8 mouse cellular contexts compared by ENCODE assay signal in genomic region chr3:95106338-95107117, GRCm38 (mm10). TPM values are rescaled to one million over a fixed set of nuclear protein-coding genes. Genes with fewer than 3 reads are reported as not detected.
DNase-seq lines count a peak whose midpoint lies in the region; ATAC-seq and TF ChIP-seq lines count a peak whose summit lies in the region.

Gene Pip5k1a, minus strand, starts transcription at chr3:95106930.

- no peaks in the 10 kb centered on the region for H3K36me3 ChIP-seq in hindbrain, postnatal 0 days (ENCODE audit: insufficient read depth, low read length)

- peaks cover 6% of the 10 kb centered on the region; the same call in 1 of the 2 replicates for H3K4me1 ChIP-seq in hindbrain, postnatal 0 days (ENCODE audit: insufficient read depth, low read length)

- no peak for TF ChIP-seq CTCF in gastrocnemius, adult 2 months (IDR thresholded peaks at IDR 0.05)
- peak; percentile 56 for TF ChIP-seq CTCF in hindbrain, postnatal 0 days (IDR thresholded peaks at IDR 0.05; ENCODE audit: low read depth)
- peak; percentile 22 for TF ChIP-seq CTCF in left cerebral cortex, adult 2 months (IDR thresholded peaks at IDR 0.05)

- no peaks in the 10 kb centered on the region for H3K9me3 ChIP-seq in hindbrain, postnatal 0 days (ENCODE audit: low read length)

- H3K9ac ChIP-seq in hindbrain, postnatal 0 days (replicated peaks; ENCODE audit: low read length), result peak within 1 kb of the TSS; percentile 84

- no peaks in the 10 kb centered on the region for H3K27me3 ChIP-seq in hindbrain, postnatal 0 days (ENCODE audit: insufficient read depth, low read length)

- H3K4me2 ChIP-seq in hindbrain, postnatal 0 days (ENCODE audit: low read depth, low read length), result peak within 1 kb of the TSS; percentile 85

- DNase-seq in ZHBTc4 (ENCODE audit: low read depth, low spot score), result peak; percentile 99
- peak; percentile 98 for DNase-seq in gastrocnemius, adult 2 months
- DNase-seq in hindbrain, postnatal 0 days (ENCODE audit: low spot score), result peak; percentile 100
- peak; percentile 96 to 97 for DNase-seq in left cerebral cortex, adult 2 months (ENCODE audit: extremely low spot score in 1 of 2, low spot score in 2 of 2)
- DNase-seq in right cerebral cortex, adult 2 months (ENCODE audit: low spot score in 2 of 2), result peak; percentile 95 to 98
- DNase-seq in urinary bladder, postnatal 14 days (ENCODE audit: low spot score), result peak; percentile 95

- WGBS in hindbrain, postnatal 0 days, result under 1% methylated on average over 51 of the region's 51 CpGs

- ATAC-seq in common myeloid progenitor, adult 5-6 weeks (replicated peaks; ENCODE audit: low read depth, poor library complexity, severe bottlenecking), result peak; percentile 75
- peak; percentile 95 for ATAC-seq in hindbrain, postnatal 0 days
- peak; percentile 74 for ATAC-seq in megakaryocyte, adult 5-6 weeks (ENCODE audit: poor library complexity, severe bottlenecking)

- intact Hi-C loops in gastrocnemius, adult 2 months (cut with DNase I), result loop anchor here (5.0 kb wide), 2 partner anchors 34 to 54 kb away; no protein-coding TSS in a partner anchor
- intact Hi-C loops in left cerebral cortex, adult 2 months (cut with DNase I), result no loop called here

- H3K4me3 ChIP-seq in gastrocnemius, adult 2 months, result peak within 1 kb of the TSS; percentile 99
- peak within 1 kb of the TSS; percentile 95 for H3K4me3 ChIP-seq in hindbrain, postnatal 0 days (ENCODE audit: low read length)
- peak within 1 kb of the TSS; percentile 97 for H3K4me3 ChIP-seq in left cerebral cortex, adult 2 months

- peak within 1 kb of the TSS; percentile 97 for H3K27ac ChIP-seq in gastrocnemius, adult 2 months
- H3K27ac ChIP-seq in hindbrain, postnatal 0 days, result peak within 1 kb of the TSS; percentile 94
- peak within 1 kb of the TSS; percentile 97 for H3K27ac ChIP-seq in left cerebral cortex, adult 2 months

RNA-seq across cellular contexts. Expression of gene Pip5k1a, which starts in this region (rescaled TPM):
- total RNA-seq in common myeloid progenitor, adult 5-6 weeks (2017), result 13.3 and 19.2 TPM in 2 replicates
- total RNA-seq in gastrocnemius, adult 2 months (2021), result 10 to 100 TPM; 23.1 to 26.5 TPM
- 15.5 and 18.5 TPM in 2 replicates for total RNA-seq in hindbrain, postnatal 0 days (2014; rRNA removed)
- polyA plus RNA-seq in hindbrain, postnatal 0 days (2015; fragmentation: Nextera tagmentation; extraction: Ambion mirVana), result 12.4 and 14.7 TPM in 2 replicates
- total RNA-seq in left cerebral cortex, adult 2 months (2021), result 10 to 100 TPM; 58.2 to 58.5 TPM
- 9.7 and 15.8 TPM in 2 replicates for total RNA-seq in megakaryocyte, adult 5-6 weeks (2015)
- 12.4 and 14.5 TPM in 2 replicates for total RNA-seq in megakaryocyte, adult 5-6 weeks (2017)

Comparison
In these comparisons a context has a peak if more than half of its experiments do, and no peak if none do; other contexts are left out.
1. Peak in every context shown above with its lines: DNase-seq, ATAC-seq, H3K4me3 ChIP-seq and H3K27ac ChIP-seq.